Mouse (Mus musculus) layer of hippocampus, postnatal 10 days (tissue): ENCODE measurements around the gene Sbf2. TPM values are rescaled to one million over a fixed set of nuclear protein-coding genes. Genes with fewer than 3 reads are reported as not detected.
"Not testable (repeated sequence)": the region's sequence is repeated elsewhere in the genome, so short reads cannot be mapped to it uniquely, and the experiment has no call there.

Experiments
- DNase-seq, 2 experiments: peaks; one replicate each; pipeline ENCODE4 v3.0.0; 2021; ENCODE audit warnings: low spot score in 2 of 2
- total RNA-seq, 2 experiments: library from RNA; stranded (reverse); gene quantifications; 2 replicates each; pipeline ENCODE4 v1.2.3; 2021

The Sbf2 gene
- total RNA-seq, 2 experiments from 2014 or later, result 82.9 to 86.0 TPM

- no peak for DNase-seq
These were observed 16.6 kb upstream of the Sbf2 start for GRCm38 (mm10) chr7:110631136-110631888.

GRCm38 (mm10) chr7:110629892-110630666 is 15.4 kb upstream of the Sbf2 start:
- DNase-seq, result peak; percentile 85 to 89

GRCm38 (mm10) chr7:110628611-110629354 is 14.1 kb upstream of the Sbf2 start:
- DNase-seq, result peak; percentile 25 to 47

DNA sequence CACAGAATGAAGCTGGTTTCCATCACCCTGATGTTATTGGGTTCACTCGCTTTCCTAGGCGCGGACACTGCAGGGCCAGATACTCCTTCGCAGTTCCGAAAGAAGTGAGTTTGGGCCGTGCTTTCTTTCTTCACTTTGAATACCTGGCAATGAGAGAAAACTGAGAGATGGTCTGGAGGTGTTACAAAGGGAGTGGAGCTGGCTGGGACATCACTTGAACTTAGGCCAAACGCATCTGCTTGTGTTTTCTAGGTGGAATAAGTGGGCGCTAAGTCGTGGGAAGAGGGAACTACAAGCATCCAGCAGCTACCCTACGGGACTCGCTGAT is 13.5 kb upstream of the Sbf2 start:
- no peak for DNase-seq

GRCm38 (mm10) chr7:110627486-110628272 is 13.0 kb upstream of the Sbf2 start, which contains the start of gene Adm:
Gene Adm, plus strand, starts transcription at chr7:110627661.
- DNase-seq, result peak; percentile 42 to 51

- DNase-seq, result peak; percentile 19 to 30
These were observed 12.4 kb upstream of the Sbf2 start for GRCm38 (mm10) chr7:110627099-110627482.

GRCm38 (mm10) chr7:110626186-110627098 is 11.7 kb upstream of the Sbf2 start:
- DNase-seq, result no peak

DNA sequence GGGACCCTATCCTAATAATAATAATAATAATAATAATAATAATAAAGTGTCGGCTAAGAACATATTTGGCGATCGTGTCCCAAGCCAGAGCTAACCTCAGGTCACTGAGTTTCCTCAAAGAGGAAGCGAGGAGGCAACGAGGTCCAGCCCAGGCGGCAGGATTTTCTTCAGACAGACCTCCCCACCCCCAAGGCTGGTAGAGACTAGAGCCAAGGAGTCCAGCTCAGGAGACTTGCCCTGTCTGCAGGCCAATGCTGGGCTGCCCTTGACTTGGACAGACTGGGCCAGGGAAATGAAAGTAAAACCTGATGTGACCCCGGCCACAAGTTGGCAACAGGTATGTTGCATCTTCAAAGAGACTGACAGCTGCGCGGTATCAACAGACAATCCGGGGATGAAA is 10.8 kb upstream of the Sbf2 start:
- DNase-seq, result no peak

- DNase-seq, result no peak
These were observed 10.2 kb upstream of the Sbf2 start for GRCm38 (mm10) chr7:110624961-110625360.

GRCm38 (mm10) chr7:110624067-110624466 is 9.3 kb upstream of the Sbf2 start:
- DNase-seq, result no peak

DNA sequence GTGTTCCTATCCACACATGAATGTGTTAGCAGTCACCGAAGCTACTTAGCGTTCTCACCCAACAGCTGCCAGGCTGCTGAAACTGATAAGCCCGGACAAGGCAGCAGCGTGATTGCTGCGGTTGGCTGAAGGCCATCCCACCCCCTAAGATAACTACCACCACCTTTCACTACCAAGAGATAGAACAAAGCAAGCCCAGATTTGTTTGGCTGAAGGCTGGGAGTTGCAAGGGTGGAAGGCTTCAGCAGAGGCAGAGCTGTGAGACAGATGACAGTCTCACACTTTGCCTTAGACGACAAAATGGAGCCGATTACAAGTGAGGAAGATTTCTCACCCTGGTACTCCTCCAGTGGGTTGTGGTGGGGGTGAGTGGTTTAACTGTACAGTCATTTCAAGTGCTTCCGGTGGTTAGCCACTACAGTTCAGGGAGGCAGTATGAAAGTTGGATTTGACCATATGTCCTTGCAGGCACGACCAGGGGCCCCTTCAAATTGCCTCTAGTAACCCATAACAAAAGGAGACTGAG is 4.4 kb upstream of the Sbf2 start:
- DNase-seq, result no peak

DNA sequence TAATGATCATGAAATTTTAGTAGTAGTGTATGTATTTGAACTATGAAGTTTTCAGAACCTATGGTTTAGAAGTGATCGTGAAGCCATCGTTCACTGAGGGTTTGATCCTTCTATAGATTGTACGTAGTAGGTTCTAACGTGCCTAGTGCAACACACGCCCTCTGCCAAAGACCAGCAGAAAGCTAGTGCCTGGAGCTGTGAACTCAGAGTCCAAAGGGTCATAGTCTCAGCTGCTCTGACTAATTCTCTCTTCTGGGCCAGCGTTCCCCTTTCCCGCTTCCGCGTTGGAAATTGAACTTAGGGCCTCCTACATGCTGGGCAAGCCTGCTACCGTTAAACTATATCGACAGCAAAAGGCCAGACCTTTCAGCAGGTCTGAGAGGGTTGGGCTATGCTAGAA is 1.1 kb upstream of the Sbf2 start:
- DNase-seq, result no peak

DNA sequence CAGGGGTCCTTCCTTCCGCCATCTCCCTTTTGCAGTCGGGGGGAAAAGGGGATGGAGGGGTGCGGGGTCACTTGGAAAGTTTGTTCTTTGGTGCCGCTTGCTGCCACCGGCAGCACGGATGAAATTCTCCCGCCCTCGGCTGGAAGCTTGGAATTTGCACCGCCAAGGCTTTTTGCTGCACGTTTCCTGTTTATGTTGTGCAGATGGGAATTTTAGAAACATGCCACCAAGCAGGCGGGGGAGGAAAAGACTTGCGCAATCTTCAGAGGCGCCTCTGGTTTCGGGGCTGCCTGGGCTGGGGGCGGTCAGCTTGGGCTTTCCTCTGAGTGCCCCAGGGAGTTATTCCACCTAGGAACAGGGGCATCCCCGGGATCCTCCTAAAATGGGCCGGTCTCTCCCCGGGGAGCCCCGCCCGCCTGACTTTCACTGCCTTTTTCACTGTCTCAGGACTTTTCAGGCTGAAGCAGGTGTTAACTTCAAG is 469 bp upstream of the Sbf2 start:
- DNase-seq, result peak; percentile 46 to 58

DNA sequence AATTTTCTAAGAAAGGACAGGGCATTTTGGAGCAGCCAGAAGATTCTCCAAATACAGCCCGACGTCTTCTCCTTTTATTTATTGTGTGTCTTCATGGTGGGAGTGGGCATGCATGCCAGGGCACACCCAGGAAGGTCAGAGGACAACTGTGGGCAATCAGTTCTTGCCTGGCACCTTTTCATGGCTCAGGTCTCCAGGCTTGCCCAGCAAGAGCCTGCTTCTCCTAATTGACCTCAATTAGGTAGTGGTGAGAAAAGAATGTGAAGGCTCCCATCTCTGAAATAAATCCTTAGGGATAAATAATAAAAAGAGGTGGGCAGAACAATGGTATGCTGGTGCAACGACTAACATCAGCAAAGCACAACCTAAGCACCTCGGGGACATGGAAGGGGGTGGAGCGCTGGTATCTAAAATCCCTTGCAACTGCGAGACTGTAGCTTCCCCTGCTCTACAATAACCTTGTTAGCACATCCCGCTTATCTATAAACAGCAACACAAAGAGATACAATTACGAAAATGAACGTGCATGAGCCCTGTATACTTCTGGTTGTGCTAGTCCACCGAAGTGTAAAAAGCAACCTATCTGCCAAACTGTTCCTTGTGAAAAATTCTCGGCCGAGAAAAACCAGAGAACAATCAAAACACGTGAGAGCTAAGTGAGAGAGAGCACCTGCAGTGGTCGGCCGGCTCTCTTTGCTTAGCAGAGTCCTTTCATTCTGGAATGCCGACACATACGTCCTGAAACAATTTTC is 1.2 kb downstream of the Sbf2 start:
- peak in 1 of 2 experiments; percentile 10 for DNase-seq

DNA sequence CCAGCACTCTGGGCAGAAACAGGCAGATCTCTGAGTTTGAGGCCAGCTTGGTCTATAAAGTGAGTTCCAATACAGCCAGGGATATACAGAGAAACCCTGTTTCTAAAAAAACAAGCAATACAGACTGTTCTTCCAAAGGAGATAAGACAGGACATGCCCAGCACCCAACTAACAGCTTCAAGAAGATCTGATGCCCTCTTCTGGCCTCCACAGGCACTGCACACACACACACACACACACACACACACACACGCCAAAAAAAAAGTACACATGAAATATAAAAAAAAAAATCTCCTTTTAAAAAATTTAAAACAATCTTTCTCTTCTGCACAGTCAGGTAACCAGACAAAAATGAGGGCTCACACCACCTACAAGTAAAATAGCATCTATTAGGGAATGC is 7.8 kb downstream of the Sbf2 start:
- DNase-seq, result no peak

DNA sequence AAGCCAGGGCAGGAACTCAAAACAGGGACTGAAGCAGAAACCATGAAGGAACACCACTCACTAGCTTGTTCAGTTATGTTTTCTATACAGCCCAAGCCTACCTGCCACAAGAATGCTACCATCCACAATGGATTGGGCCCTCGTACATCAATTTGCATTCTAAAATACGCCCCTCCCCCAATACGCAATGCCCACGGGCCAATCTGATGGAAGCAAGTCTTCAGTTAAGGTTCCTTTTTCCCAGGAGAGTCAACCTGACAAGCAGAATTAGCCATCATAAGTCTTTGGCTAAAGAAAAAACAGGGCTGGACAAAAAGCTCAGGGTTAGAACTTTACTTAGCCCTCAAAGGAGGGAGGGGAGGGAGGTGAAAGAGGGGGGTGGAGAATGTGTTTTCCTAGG is 9.2 kb downstream of the Sbf2 start:
- DNase-seq, result no peak

GRCm38 (mm10) chr7:110597141-110597540 is 17.6 kb downstream of the Sbf2 start:
- no peak for DNase-seq

DNA sequence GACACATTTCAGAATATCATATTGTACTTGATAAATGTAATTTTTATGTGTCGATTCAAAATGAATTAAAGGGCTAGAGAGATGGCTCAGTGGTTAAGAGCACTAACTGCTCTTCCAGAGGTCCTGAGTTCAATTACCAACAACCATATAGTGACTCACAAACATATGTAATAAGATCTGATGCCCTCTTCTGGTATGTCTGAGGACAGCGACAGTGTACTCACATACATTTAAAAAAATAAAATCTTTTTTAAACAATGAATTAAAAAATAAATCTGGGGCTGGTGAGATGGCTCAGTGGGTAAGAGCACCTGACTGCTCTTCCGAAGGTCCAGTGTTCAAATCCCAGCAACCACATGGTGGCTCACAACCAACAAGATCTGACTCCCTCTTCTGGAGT is 20.7 kb downstream of the Sbf2 start:
- DNase-seq, result not testable (repeated sequence)

- DNase-seq, result no peak
These were observed 27.0 kb downstream of the Sbf2 start for GRCm38 (mm10) chr7:110587721-110588120.
